Mouse (Mus musculus) CH12.LX (cell line): ENCODE results near the gene Acot12. TPM values are rescaled to one million over a fixed set of nuclear protein-coding genes. Genes with fewer than 3 reads are reported as not detected.

ENCODE experiments used
- DNase-seq: peaks from one replicate; pipeline ENCODE4 v3.0.0-alpha.2; 2013; ENCODE audit errors: extremely low read depth
- H3K27ac ChIP-seq: 2 replicates; pipeline ENCODE4 v1.5.1; 2012; ENCODE audit warnings: low read depth, mild to moderate bottlenecking, control low read depth, moderate library complexity; ENCODE audit not compliant: insufficient read depth
- H3K27me3 ChIP-seq: replicated peaks from 2 replicates; pipeline ENCODE3; 2012; ENCODE audit warnings: inconsistent platforms
- H3K36me3 ChIP-seq, 2 experiments: replicated peaks in 1 of 2; 2 replicates each; pipeline versions ENCODE3 to v1.6.1; 2012; ENCODE audit warnings: inconsistent platforms in 1 of 2, low read length in 1 of 2, mild to moderate bottlenecking in 1 of 2, mixed read lengths in 1 of 2, moderate library complexity in 1 of 2; ENCODE audit not compliant: control insufficient read depth in 1 of 2, insufficient read depth in 1 of 2
- H3K4me1 ChIP-seq, 2 experiments: 2 replicates each; pipeline ENCODE4 v1.6.1; 2012; ENCODE audit warnings: inconsistent platforms in 1 of 2, moderate library complexity in 1 of 2; ENCODE audit not compliant: insufficient read depth in 2 of 2, control insufficient read depth in 1 of 2
- H3K4me2 ChIP-seq: 2 replicates; pipeline ENCODE4 v1.6.1; 2012; ENCODE audit warnings: low read depth, mild to moderate bottlenecking, control low read depth; ENCODE audit not compliant: poor library complexity, insufficient read depth, severe bottlenecking
- H3K4me3 ChIP-seq, 3 experiments: fragments of 150-350 bp in 1 of 3; sonication (generic) in 1 of 3; replicated peaks in 1 of 3; 2 replicates each; pipeline versions ENCODE3 to v1.5.1; 2011 to 2012; ENCODE audit warnings: low read depth in 2 of 3, low read length in 2 of 3, mild to moderate bottlenecking in 2 of 3, moderate library complexity in 2 of 3, control low read depth in 1 of 3, improper control_type of control experiment in 1 of 3, inconsistent platforms in 1 of 3, mixed read lengths in 1 of 3; ENCODE audit not compliant: poor library complexity in 1 of 3
- H3K79me2 ChIP-seq: replicated peaks from 2 replicates; pipeline ENCODE4 v1.6.1; 2012; ENCODE audit warnings: mild to moderate bottlenecking, moderate library complexity; ENCODE audit not compliant: control insufficient read depth, poor library complexity, insufficient read depth, severe bottlenecking; ENCODE audit errors: extremely low read depth
- H3K9ac ChIP-seq: 2 replicates; pipeline ENCODE4 v1.6.1; 2012; ENCODE audit warnings: low read depth, mild to moderate bottlenecking, control low read depth, moderate library complexity; ENCODE audit not compliant: insufficient read depth
- H3K9me3 ChIP-seq: replicated peaks from 2 replicates; pipeline ENCODE3; 2012; ENCODE audit warnings: low read length, inconsistent platforms, mixed read lengths
- BHLHE40 ChIP-seq: IDR thresholded peaks from 2 replicates; pipeline ENCODE4 v1.6.1; 2011; ENCODE audit warnings: mild to moderate bottlenecking, low read depth, low read length, improper control_type of control experiment
- CHD1 ChIP-seq: IDR thresholded peaks from 2 replicates; pipeline ENCODE4 v1.6.1; 2012; ENCODE audit warnings: low read depth, low read length, improper control_type of control experiment, inconsistent platforms
- CHD2 ChIP-seq: IDR thresholded peaks from 2 replicates; pipeline ENCODE4 v1.6.1; 2011; ENCODE audit warnings: low read length, improper control_type of control experiment
- CTCF ChIP-seq, 2 experiments: IDR thresholded peaks in 1 of 2; conservative IDR thresholded peaks in 1 of 2; 2 replicates each; pipeline ENCODE4 v1.5.1; 2011 to 2012; ENCODE audit warnings: low read depth in 2 of 2, low read length in 2 of 2, improper control_type of control experiment in 1 of 2, inconsistent platforms in 1 of 2, mild to moderate bottlenecking in 1 of 2, moderate library complexity in 1 of 2
- ELF1 ChIP-seq: IDR thresholded peaks from 2 replicates; pipeline ENCODE4 v1.6.1; 2014; ENCODE audit warnings: low read depth, mild to moderate bottlenecking, inconsistent platforms, low read length, improper control_type of control experiment
- EP300 ChIP-seq: IDR thresholded peaks from 2 replicates; pipeline ENCODE4 v1.6.1; 2011; ENCODE audit warnings: low read length, improper control_type of control experiment
- ETS1 ChIP-seq: conservative IDR thresholded peaks from 2 replicates; pipeline ENCODE4 v1.6.1; 2012; ENCODE audit warnings: low read depth, mild to moderate bottlenecking, inconsistent platforms, low read length, improper control_type of control experiment, moderate library complexity
- IRF4 ChIP-seq: IDR thresholded peaks from 2 replicates; pipeline ENCODE4 v1.6.1; 2014; ENCODE audit warnings: low read depth, mild to moderate bottlenecking, inconsistent platforms, low read length, improper control_type of control experiment
- JUN ChIP-seq: IDR thresholded peaks from 2 replicates; pipeline ENCODE4 v1.6.1; 2011; ENCODE audit warnings: low read depth, mild to moderate bottlenecking, low read length, improper control_type of control experiment, moderate library complexity; ENCODE audit not compliant: insufficient read depth
- KAT2A ChIP-seq: IDR thresholded peaks from 2 replicates; pipeline ENCODE4 v1.6.1; 2012; ENCODE audit warnings: low read length, improper control_type of control experiment, inconsistent platforms; ENCODE audit not compliant: insufficient replicate concordance
- MAFK ChIP-seq: IDR thresholded peaks from 2 replicates; pipeline ENCODE4 v1.6.1; 2011; ENCODE audit warnings: low read length, improper control_type of control experiment; ENCODE audit not compliant: insufficient replicate concordance
- MAX ChIP-seq: IDR thresholded peaks from 2 replicates; pipeline ENCODE4 v1.6.1; 2011; ENCODE audit warnings: low read length, improper control_type of control experiment
- MAZ ChIP-seq: IDR thresholded peaks from 2 replicates; pipeline ENCODE4 v1.6.1; 2012; ENCODE audit warnings: low read depth, mild to moderate bottlenecking, inconsistent platforms, low read length, improper control_type of control experiment, moderate library complexity
- MEF2A ChIP-seq: IDR thresholded peaks from 2 replicates; pipeline ENCODE4 v1.6.1; 2014; ENCODE audit warnings: low read depth, mild to moderate bottlenecking, inconsistent platforms, low read length, improper control_type of control experiment, borderline replicate concordance
- MXI1 ChIP-seq: IDR thresholded peaks from 2 replicates; pipeline ENCODE4 v1.6.1; 2011; ENCODE audit warnings: mild to moderate bottlenecking, low read depth, low read length, improper control_type of control experiment
- NELFE ChIP-seq: IDR thresholded peaks from 2 replicates; pipeline ENCODE4 v1.6.1; 2011; ENCODE audit warnings: low read depth, low read length, improper control_type of control experiment
- NRF1 ChIP-seq: IDR thresholded peaks from 2 replicates; pipeline ENCODE4 v1.6.1; 2014; ENCODE audit warnings: low read depth, mild to moderate bottlenecking, inconsistent platforms, low read length, improper control_type of control experiment, moderate library complexity
- RAD21 ChIP-seq: IDR thresholded peaks from 2 replicates; pipeline ENCODE4 v1.6.1; 2011; ENCODE audit warnings: low read depth, mild to moderate bottlenecking, low read length, improper control_type of control experiment, moderate library complexity
- RCOR1 ChIP-seq: conservative IDR thresholded peaks from 2 replicates; pipeline ENCODE4 v1.6.1; 2012; ENCODE audit warnings: low read depth, mild to moderate bottlenecking, inconsistent platforms, low read length, improper control_type of control experiment
- SIN3A ChIP-seq: IDR thresholded peaks from 2 replicates; pipeline ENCODE4 v1.6.1; 2012; ENCODE audit warnings: low read length, improper control_type of control experiment, inconsistent platforms
- TCF12 ChIP-seq: IDR thresholded peaks from 2 replicates; pipeline ENCODE4 v1.6.1; 2014; ENCODE audit warnings: low read depth, mild to moderate bottlenecking, inconsistent platforms, low read length, improper control_type of control experiment
- UBTF ChIP-seq: IDR thresholded peaks from 2 replicates; pipeline ENCODE4 v1.6.1; 2012; ENCODE audit warnings: low read depth, mild to moderate bottlenecking, inconsistent platforms, low read length, improper control_type of control experiment, moderate library complexity
- USF1 ChIP-seq: IDR thresholded peaks from 2 replicates; pipeline ENCODE4 v1.6.1; 2014; ENCODE audit warnings: low read depth, mild to moderate bottlenecking, inconsistent platforms, low read length, improper control_type of control experiment
- ZC3H11A ChIP-seq: IDR thresholded peaks from 2 replicates; pipeline ENCODE4 v1.6.1; 2012; ENCODE audit warnings: low read depth, mild to moderate bottlenecking, inconsistent platforms, low read length, improper control_type of control experiment
- ZKSCAN1 ChIP-seq: IDR thresholded peaks from 2 replicates; pipeline ENCODE4 v1.6.1; 2012; ENCODE audit warnings: low read depth, inconsistent platforms, low read length, improper control_type of control experiment, borderline replicate concordance
- ZMIZ1 ChIP-seq: IDR thresholded peaks from 2 replicates; pipeline ENCODE4 v1.6.1; 2012; ENCODE audit warnings: low read depth, mild to moderate bottlenecking, inconsistent platforms, low read length, improper control_type of control experiment
- ZNF384 ChIP-seq: IDR thresholded peaks from 2 replicates; pipeline ENCODE4 v1.6.1; 2012; ENCODE audit warnings: low read depth, low read length, improper control_type of control experiment, inconsistent platforms
- dilution Hi-C: fragments of 300-500 bp; cut with MboI; formaldehyde crosslinking; loops from 2 replicates; pipeline ENCODE4 v1.14.3; 2020; ENCODE audit warnings: low sequenced_read_pairs; ENCODE audit not compliant: extremely low pct_unique_long_range_greater_than_20kb, extremely low pct_ligation_motif_present
- in situ Hi-C: fragments of 300-500 bp; cut with MboI; formaldehyde crosslinking; loops from 3 replicates; pipeline ENCODE4 v1.14.3; 2019; ENCODE audit warnings: low sequenced_read_pairs, low pct_ligation_motif_present, low pct_unique_long_range_greater_than_20kb, mixed read lengths
- polyA plus RNA-seq: library from polyadenylated mRNA; unstranded; fragments of >175 nt; gene quantifications from 2 replicates; pipeline ENCODE4 v1.2.1, GENCODE M21; 2012; ENCODE audit warnings: low read depth; ENCODE audit not compliant: insufficient read length
- total RNA-seq, 2 experiments: library from RNA; depleted of rRNA; stranded (reverse); fragments of 300-350 nt in 1 of 2; fragments of >200 nt in 1 of 2; gene quantifications; 2 replicates each; pipeline ENCODE4 v1.2.3; 2012 to 2014

The Acot12 gene
- total and polyA plus RNA-seq, 3 experiments: 0.55 to 1.6 (median 0.96) TPM

- H3K4me1 ChIP-seq: peaks cover 11 to 48% of the 10 kb centered on the region in 2 experiments; a peak in 3 of 4 replicates
- DNase-seq: no peak
- dilution Hi-C loops: no loop called here
Observed at GRCm38 (mm10) chr13:91724211-91724610, 17.1 kb upstream of the Acot12 start.

GRCm38 (mm10) chr13:91725130-91725529 lies 16.2 kb upstream of the Acot12 start:
- peaks cover 11 to 48% of the 10 kb centered on the region in 2 experiments; a peak in 3 of 4 replicates for H3K4me1 ChIP-seq
- H3K36me3 ChIP-seq: no peaks in the 10 kb centered on the region
- H3K4me3 ChIP-seq: no peak overlapping the region
- peak; percentile 27 for DNase-seq
- no peak overlapping the region for H3K9ac ChIP-seq
- H3K4me2 ChIP-seq: peak overlapping the region; percentile 21; the same call in 1 of the 2 replicates
- dilution Hi-C loops (no loop called here), in situ Hi-C loops (no loop called here)
- H3K9me3 ChIP-seq: no peaks in the 10 kb centered on the region
- H3K79me2 ChIP-seq: no peaks in the 10 kb centered on the region
- H3K27me3 ChIP-seq: no peaks in the 10 kb centered on the region
- no peak overlapping the region for H3K27ac ChIP-seq
- TF ChIP-seq JUN (no peak), CHD1 (no peak), UBTF (no peak), NELFE (no peak), RCOR1 (no peak; the same call in 1 of the 2 replicates), EP300 (peak; percentile 78), TCF12 (peak; percentile 8; the same call in 1 of the 2 replicates), USF1 (no peak), CHD2 (no peak), IRF4 (peak; percentile 26; the same call in 1 of the 2 replicates), MAFK (0 out of 2 replicates have a peak, but pooled peaks have one; percentile 25), ZNF384 (peak; percentile 91), ETS1 (peak; percentile 20; the same call in 1 of the 2 replicates), BHLHE40 (no peak), CTCF (conservative IDR thresholded peaks at IDR 0.05 in 1 of 2, IDR thresholded peaks at IDR 0.05 in 1 of 2; ENCODE audit: low read depth in 2 of 2, low read length in 2 of 2) (no peak), MEF2A (peak; percentile 68; the same call in 1 of the 2 replicates)

More at GRCm38 (mm10) chr13:91724211-91724610, 17.1 kb upstream of the Acot12 start:
- TF ChIP-seq ZMIZ1 (no peak), ELF1 (no peak), ZKSCAN1 (no peak), KAT2A (no peak), MAX (no peak), MAFK (no peak), NRF1 (no peak), CHD2 (no peak), EP300 (no peak), MAZ (no peak), ZC3H11A (no peak), RAD21 (no peak), CHD1 (no peak), SIN3A (no peak), BHLHE40 (no peak), CTCF (conservative IDR thresholded peaks at IDR 0.05 in 1 of 2, IDR thresholded peaks at IDR 0.05 in 1 of 2; ENCODE audit: low read depth in 2 of 2, low read length in 2 of 2) (no peak), MXI1 (no peak), NELFE (no peak)
- TF ChIP-seq, all 38 proteins: peak for 0
- in situ Hi-C loops: no loop called here
- H3K9ac ChIP-seq: no peak overlapping the region
- no peaks in the 10 kb centered on the region for H3K9me3 ChIP-seq
- no peak overlapping the region for H3K4me3 ChIP-seq
- H3K27me3 ChIP-seq: no peaks in the 10 kb centered on the region
- no peak overlapping the region for H3K4me2 ChIP-seq
- H3K36me3 ChIP-seq: no peaks in the 10 kb centered on the region
- H3K27ac ChIP-seq: no peak overlapping the region
- no peaks in the 10 kb centered on the region for H3K79me2 ChIP-seq
